Mouse (Mus musculus) olfactory bulb, adult 2 months (tissue): ENCODE measurements around the gene Msl3.
"Not testable (repeated sequence)": the region's sequence is repeated elsewhere in the genome, so short reads cannot be mapped to it uniquely, and the experiment has no call there.

ENCODE experiments used
- CTCF ChIP-seq: fragments of 200-500 bp; IDR thresholded peaks from 2 replicates; pipeline ENCODE4 v1.5.1; 2012; ENCODE audit warnings: low read depth, mild to moderate bottlenecking, low read length, moderate library complexity; ENCODE audit not compliant: insufficient read depth
- POLR2A ChIP-seq: fragments of 200-500 bp; IDR thresholded peaks from 2 replicates; pipeline ENCODE4 v1.6.1; 2012; ENCODE audit warnings: mild to moderate bottlenecking, low read depth, low read length, moderate library complexity; ENCODE audit not compliant: insufficient read depth

GRCm38 (mm10) chrX:168659803-168660202 is 13.9 kb downstream of the Msl3 start:
- TF ChIP-seq POLR2A, CTCF: not testable (repeated sequence)
